Comparison of ENCODE assay signal across 8 mouse cellular contexts in genomic region chr12:80115142-80115862, GRCm38 (mm10). TPM values are rescaled to one million over a fixed set of nuclear protein-coding genes. Genes with fewer than 3 reads are reported as not detected.
DNase-seq lines count a peak whose midpoint lies in the region; ATAC-seq and TF ChIP-seq lines count a peak whose summit lies in the region.

No protein-coding gene starts in this region.

- no peak for TF ChIP-seq POLR2A in bone marrow macrophage, adult 2 months (IDR thresholded peaks at IDR 0.05; ENCODE audit: borderline replicate concordance, low read depth, low read length)
- TF ChIP-seq POLR2A in lung, adult 2 months (IDR thresholded peaks at IDR 0.05; ENCODE audit: borderline replicate concordance, extremely low read depth, low read depth, low read length): peak; percentile 64; the same call in 1 of the 2 replicates

- peaks cover 10% of the 10 kb centered on the region for H3K4me1 ChIP-seq in bone marrow macrophage, adult 2 months (ENCODE audit: control insufficient read depth, insufficient read depth, low read length)
- peaks cover 12 to 13% of the 10 kb centered on the region in 2 experiments for H3K4me1 ChIP-seq in heart, embryonic 14.5 days (ENCODE audit: control insufficient read depth in 2 of 2, insufficient read depth in 2 of 2, low read length in 2 of 2)
- peaks cover 6% of the 10 kb centered on the region; the same call in 1 of the 2 replicates for H3K4me1 ChIP-seq in lung, adult 2 months (ENCODE audit: control insufficient read depth, insufficient read depth, low read length)
- H3K4me1 ChIP-seq in neural tube, embryonic 15.5 days: peaks cover 38% of the 10 kb centered on the region

- peak overlapping the region; percentile 90 for H3K4me2 ChIP-seq in heart, embryonic 14.5 days (ENCODE audit: low read length)
- H3K4me2 ChIP-seq in neural tube, embryonic 15.5 days: peak overlapping the region; percentile 95

- TF ChIP-seq CTCF in bone marrow macrophage, adult 2 months (IDR thresholded peaks at IDR 0.05; ENCODE audit: low read depth, low read length): no peak
- TF ChIP-seq CTCF in lung, adult 2 months (IDR thresholded peaks at IDR 0.05; ENCODE audit: insufficient read depth, low read length): no peak

- peak overlapping the region; percentile 99 for H3K9ac ChIP-seq in heart, embryonic 14.5 days (ENCODE audit: low read length)
- H3K9ac ChIP-seq in neural tube, embryonic 15.5 days (replicated peaks): peak overlapping the region; percentile 54

- H3K27ac ChIP-seq in bone marrow macrophage, adult 2 months (ENCODE audit: insufficient read depth, low read depth, low read length): peak overlapping the region; percentile 78
- peak overlapping the region; percentile 99 to 100 for H3K27ac ChIP-seq in heart, embryonic 14.5 days (replicated peaks in 1 of 2; ENCODE audit: control insufficient read depth in 1 of 2, insufficient read depth in 1 of 2, low read depth in 2 of 2, low read length in 2 of 2)
- peak overlapping the region; percentile 86 for H3K27ac ChIP-seq in neural tube, embryonic 15.5 days (replicated peaks)

- DNase-seq in kidney, postnatal 10 days: peak; percentile 92
- DNase-seq in lung, adult 2 months: peak; percentile 86
- peak; percentile 81 to 84 for DNase-seq in thymus, adult 18-20 months

- peak overlapping the region; percentile 91 for H3K4me3 ChIP-seq in bone marrow macrophage, adult 2 months (ENCODE audit: insufficient read depth, low read length)
- H3K4me3 ChIP-seq in heart, embryonic 14.5 days (ENCODE audit: control insufficient read depth in 1 of 2, insufficient read depth in 1 of 2, low read depth in 1 of 2, low read length in 2 of 2): peak overlapping the region; percentile 77 to 91
- peak overlapping the region; percentile 78 for H3K4me3 ChIP-seq in lung, adult 2 months (replicated peaks; ENCODE audit: extremely low read depth, low read depth, low read length)
- peak overlapping the region; percentile 68 for H3K4me3 ChIP-seq in neural tube, embryonic 15.5 days (replicated peaks)

- WGBS in heart, embryonic 14.5 days: under 1% methylated on average over 71 of the region's 71 CpGs
- under 1% methylated on average over 70 of the region's 71 CpGs for WGBS in lung, adult 2 months
- under 1% methylated on average over 65 of the region's 71 CpGs for WGBS in neural tube, embryonic 15.5 days

- H3K9me3 ChIP-seq in heart, embryonic 14.5 days (ENCODE audit: control insufficient read depth, low read length): no peaks in the 10 kb centered on the region
- no peaks in the 10 kb centered on the region for H3K9me3 ChIP-seq in neural tube, embryonic 15.5 days (replicated peaks)

- peak; percentile 35 for ATAC-seq in CD4-positive, CD25-positive, alpha-beta regulatory T cell, adult 4 months
- peak; percentile 71 for ATAC-seq in erythroid progenitor cell, adult 5-6 weeks (replicated peaks; ENCODE audit: low FRiP score, poor library complexity, severe bottlenecking)
- ATAC-seq in heart, embryonic 14.5 days (ENCODE audit: insufficient number of reproducible peaks, insufficient read depth, low FRiP score, low read depth): peak; percentile 55
- peak; percentile 88 for ATAC-seq in neural tube, embryonic 15.5 days (ENCODE audit: low FRiP score)

- H3K27me3 ChIP-seq in heart, embryonic 14.5 days (ENCODE audit: control insufficient read depth, insufficient read depth, low read length): no peaks in the 10 kb centered on the region
- H3K27me3 ChIP-seq in neural tube, embryonic 15.5 days (replicated peaks): peaks cover 13% of the 10 kb centered on the region

- peaks cover 4% of the 10 kb centered on the region for H3K36me3 ChIP-seq in heart, embryonic 14.5 days (ENCODE audit: control insufficient read depth, insufficient read depth, low read length)
- peaks cover under 1% of the 10 kb centered on the region; the same call in 1 of the 2 replicates for H3K36me3 ChIP-seq in neural tube, embryonic 15.5 days

RNA-seq across cellular contexts. Expression of gene Zfp36l1, which starts 2.5 kb away (rescaled TPM):
- polyA plus RNA-seq in CD4-positive, CD25-positive, alpha-beta regulatory T cell, adult 4 months (2017; shearing (Covaris generic)): 100 to 1,000 TPM; 139 to 188 TPM
- 265 and 268 TPM in 2 replicates for polyA plus RNA-seq in bone marrow macrophage, adult 2 months (2012; ENCODE audit: insufficient read depth, insufficient read length, missing spikeins)
- total RNA-seq in erythroid progenitor cell, adult 5-6 weeks (2015; ENCODE audit: low replicate concordance): 52.0 and 100 TPM in 2 replicates
- 5.8 and 9.2 TPM in 2 replicates for total RNA-seq in erythroid progenitor cell, adult 5-6 weeks (2017; ENCODE audit: low replicate concordance)
- 103 and 125 TPM in 2 replicates for polyA plus RNA-seq in heart, embryonic 14.5 days (2014; fragmentation: Nextera tagmentation; extraction: Ambion mirVana)
- 261 and 286 TPM in 2 replicates for polyA plus RNA-seq in lung, adult 2 months (2012; rRNA removed)
- 33.6 and 54.3 TPM in 2 replicates for polyA plus RNA-seq in neural tube, embryonic 15.5 days (2015; fragmentation: Nextera tagmentation; extraction: Ambion mirVana)

Comparison
In these comparisons a context has a peak if more than half of its experiments do, and no peak if none do; other contexts are left out.
1. Peak in every context shown above with its lines: DNase-seq, ATAC-seq, H3K4me3 ChIP-seq and H3K27ac ChIP-seq.
2. ATAC-seq: peak in every context shown above with its lines; median percentile 88 in neural tube, embryonic 15.5 days; 71 in erythroid progenitor cell, adult 5-6 weeks; 55 in heart, embryonic 14.5 days; 35 in CD4-positive, CD25-positive, alpha-beta regulatory T cell, adult 4 months.